Mouse (Mus musculus) heart, postnatal 36 days (tissue): ENCODE data around the gene Agbl2. TPM values are rescaled to one million over a fixed set of nuclear protein-coding genes. Genes with fewer than 3 reads are reported as not detected.

Experiments used
- DNase-seq, 2 experiments: peaks; one replicate each; pipeline ENCODE4 v3.0.0; 2021 to 2022
- intact Hi-C: fragments of 180-260 bp; cut with DNase I; formaldehyde crosslinking; loops from one replicate; pipeline ENCODE4 v1.15.1; 2025
- total RNA-seq, 2 experiments: library from RNA; stranded (reverse); gene quantifications; 2 replicates each; pipeline ENCODE4 v1.2.3; 2021

Agbl2 gene
- total RNA-seq, 2 experiments from 2014 or later = 1.00 to 1.0 TPM

DNA sequence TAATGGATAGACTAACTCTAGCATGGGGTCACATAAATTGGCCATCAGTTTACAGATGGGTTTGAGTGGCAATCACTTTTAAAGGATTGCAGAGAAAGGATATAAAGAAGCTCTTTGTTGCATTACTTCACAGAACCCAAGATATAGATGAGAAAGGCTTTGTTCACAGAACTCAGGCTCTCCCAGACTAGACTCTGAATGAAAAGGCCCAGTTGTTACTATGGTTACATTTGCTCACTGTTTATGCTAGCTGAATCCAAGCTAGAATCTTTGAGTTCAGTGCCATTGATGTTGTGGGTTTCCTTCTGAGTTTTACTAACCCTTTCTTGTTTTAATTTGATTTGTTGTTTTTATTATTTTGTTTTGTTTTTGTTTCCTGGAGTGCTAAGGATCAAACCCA lies 81.7 kb downstream of the Agbl2 start:
- intact Hi-C loops = no loop called here
- DNase-seq = no peak

DNA sequence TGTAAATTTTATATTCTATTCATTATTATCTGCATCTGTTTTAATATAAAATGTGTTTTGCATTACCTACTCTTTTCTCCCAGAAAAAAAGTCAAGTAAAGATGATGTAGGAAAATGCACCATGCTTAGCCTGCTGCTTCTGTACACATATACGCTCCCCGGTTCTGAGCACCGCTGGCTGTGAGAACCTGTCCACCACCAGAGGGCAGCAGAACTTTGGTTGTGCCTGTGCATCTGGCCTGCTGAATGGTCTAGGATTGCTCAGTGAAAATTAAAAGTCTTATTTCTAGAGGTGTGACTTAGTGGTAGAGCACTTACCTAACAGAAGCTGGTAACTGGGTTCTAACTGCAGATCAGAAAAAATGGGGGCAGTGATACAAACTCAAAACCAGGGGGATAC lies 84.0 kb downstream of the Agbl2 start:
- peak; percentile 82 for DNase-seq
- intact Hi-C loops = loop anchor here (1.0 kb wide), 2 partner anchors 195 to 235 kb away; no protein-coding TSS in a partner anchor

DNA sequence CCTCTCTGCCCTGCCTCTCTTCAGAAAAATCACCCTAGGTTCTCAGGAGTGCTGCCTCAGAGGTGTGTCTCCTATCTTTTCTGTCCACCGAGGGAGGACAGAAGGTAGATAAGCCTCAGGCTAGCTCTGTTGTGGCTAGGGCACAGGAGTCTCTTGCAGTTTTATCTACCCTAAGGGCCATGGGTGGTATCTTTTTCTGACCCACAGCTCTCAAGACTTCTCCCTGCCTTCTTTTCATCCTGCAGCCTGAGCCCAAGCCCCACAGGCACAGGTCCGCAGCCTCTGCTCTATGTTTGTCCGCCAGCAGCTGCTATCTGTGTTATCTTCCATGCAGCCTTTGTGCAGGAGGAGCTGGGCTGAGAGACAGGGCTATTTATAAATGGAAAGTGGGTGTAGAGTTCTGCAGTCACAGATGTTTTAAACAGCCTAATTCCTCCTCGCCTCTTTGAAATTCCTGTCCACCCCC lies 87.6 kb downstream of the Agbl2 start:
- intact Hi-C loops = loop anchor here (2.0 kb wide), 1 partner anchor 47 kb away; no protein-coding TSS in a partner anchor
- DNase-seq = peak; percentile 16 to 33

DNA sequence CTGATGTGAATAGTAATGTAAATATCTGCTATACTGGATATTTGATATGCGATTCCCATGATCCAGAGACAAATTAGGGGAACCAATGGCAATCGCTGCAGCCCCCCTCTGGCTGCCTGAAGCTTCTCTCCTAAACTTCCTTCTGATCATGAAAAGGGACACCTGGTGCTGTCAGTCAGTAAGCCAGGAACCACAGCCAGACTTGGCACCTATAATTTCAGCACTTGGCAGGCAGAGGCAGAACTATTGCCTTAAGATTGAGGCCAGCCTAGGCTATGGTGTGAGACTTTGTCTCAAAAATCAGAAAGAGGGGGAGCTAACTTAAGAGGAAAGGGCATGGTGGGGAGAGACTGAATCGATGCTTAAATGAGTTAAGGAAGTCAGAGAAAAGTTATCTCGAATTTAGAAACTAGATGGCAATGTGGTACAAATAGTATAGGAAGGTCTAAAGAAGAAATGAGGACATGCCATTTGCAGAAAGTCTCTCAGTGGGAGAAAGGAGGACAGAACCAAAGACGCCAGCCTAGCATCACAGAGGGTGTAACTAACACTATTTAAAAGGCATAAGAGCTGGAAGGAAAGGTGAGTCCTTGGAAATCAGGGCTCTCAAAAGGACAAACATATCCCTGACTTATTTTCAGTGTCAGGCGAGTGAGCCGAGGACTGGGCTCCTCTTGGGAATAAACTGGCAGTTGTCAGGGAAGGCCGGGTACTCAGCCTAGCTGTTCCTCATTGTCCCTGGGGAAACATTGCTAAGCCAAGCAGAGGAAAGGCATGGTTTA lies 88.8 kb downstream of the Agbl2 start:
- DNase-seq = no peak
- intact Hi-C loops = loop anchor here (2.0 kb wide), 1 partner anchor 45 kb away; no protein-coding TSS in a partner anchor

DNA sequence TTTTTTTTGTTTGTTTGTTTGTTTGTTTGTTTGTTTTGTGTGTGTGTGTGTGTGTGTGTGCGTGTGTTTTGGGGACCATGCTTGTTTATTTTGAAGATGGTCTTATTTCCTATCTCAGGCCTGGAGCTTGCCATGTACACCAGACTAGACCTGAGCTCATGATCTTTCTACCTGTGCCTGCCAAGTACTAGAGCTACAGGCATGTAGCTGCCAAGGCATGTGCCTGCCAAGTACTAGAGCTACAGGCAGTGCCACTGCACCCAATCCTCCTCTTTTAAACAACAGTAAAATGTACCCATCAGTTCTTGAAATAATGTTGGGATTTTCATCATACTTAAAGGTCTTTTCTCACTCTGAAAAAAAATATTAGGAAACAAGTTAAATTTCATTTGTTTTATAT lies 91.5 kb downstream of the Agbl2 start:
- intact Hi-C loops = no loop called here
- DNase-seq = no peak

DNA sequence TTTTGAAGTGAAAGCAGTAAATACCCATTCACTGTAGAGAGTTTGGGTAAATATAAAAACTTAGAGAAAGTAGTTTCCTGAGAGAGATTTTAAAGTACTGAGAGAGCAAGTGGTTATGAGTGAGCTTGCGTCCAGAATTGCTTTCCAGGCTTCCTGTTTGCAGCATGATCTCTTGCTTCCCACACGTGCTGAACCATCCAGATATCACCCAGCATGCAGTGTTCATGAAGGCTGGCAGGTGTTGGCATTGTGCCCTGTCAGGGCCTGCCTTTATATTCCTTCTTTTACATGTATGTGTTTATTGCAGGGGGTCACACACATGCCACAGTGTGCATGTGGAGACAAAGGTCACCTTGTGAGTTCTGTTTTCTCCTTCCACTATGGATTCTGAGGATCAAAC lies 92.7 kb downstream of the Agbl2 start:
- DNase-seq = no peak
- intact Hi-C loops = no loop called here

DNA sequence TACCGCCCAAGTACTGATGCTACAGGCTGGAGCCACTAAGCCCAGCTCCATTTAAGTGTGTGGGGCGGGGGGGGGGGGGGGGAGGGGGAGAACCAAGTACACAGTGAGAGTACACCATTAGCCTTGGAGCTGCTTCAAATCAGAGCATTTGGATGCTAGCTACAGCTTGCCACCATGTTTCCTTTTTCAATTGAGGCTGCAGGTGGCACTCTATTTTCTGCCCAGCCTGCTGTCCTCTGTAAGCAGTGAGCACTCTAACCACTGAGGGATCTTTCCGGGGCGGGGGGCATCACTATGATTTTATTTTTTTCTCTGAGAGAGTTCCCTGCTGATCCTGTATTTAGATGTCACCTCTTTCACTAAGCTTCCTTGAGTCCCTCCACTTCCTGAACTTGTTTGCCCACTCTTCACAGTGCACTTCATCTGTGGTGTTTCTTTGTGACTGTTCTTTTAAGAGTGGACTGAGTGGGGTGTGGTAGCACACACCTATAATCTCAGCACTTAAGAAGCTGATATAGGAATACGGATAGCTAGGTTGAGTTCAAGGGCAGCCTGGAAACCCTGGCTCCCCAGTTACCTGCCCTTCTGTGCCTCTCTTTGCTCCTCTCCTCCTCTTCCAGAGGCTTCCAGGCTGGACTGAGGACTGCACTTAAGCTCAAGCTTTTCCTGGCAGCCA lies 95.2 kb downstream of the Agbl2 start:
- no peak for DNase-seq
- intact Hi-C loops = no loop called here

DNA sequence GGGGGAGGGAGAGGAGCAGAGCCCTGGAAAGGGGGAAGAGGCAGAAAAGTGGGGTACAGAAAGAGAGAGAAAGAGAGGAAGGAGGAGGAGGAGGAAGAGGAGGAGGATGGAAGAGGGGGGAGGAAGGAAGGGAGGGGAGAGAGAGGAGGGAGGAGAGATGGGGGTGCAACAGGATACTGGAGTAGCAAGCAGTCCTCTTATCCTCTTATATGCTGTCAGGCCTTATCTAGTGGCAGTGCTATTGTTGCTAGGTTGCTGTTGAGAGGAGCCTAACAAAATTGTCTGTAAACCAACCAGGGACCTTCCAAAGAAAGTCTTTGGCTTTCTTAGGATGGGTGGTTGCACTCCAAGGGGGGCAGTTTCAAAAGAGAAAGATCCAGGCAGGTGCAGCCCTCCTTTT lies 96.9 kb downstream of the Agbl2 start:
- intact Hi-C loops = no loop called here
- DNase-seq = no peak

DNA sequence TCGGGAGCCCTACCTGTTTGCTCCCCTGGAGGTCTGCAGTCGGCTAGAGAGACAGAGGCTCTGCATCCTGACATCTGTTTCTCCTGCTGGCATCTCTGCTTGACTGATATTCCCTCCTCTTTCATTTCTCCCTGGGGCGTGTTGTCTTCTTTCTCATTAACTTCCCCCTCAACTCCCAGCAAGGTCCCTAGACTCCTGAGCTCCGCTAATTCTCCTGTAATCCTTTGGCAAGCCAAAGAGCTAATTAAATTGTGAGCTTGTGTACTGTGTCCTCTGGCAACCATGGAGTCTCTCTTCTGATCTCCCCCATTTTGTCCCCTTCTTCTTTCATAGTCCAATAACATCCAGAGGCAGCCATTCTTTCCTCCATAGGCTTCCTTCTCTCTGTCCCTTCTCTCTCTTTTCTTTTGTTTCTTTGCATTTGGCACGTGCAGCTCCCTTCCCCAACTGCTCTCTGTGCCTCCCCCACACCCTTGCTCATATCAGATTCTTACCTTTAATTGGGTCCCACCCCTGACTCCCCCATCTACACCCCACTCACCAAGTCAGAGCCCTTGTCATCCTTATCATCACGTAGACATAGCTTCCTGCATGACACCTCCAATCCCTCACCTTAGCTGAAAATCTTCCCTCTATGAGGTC lies 97.7 kb downstream of the Agbl2 start:
- DNase-seq = no peak
- intact Hi-C loops = no loop called here

DNA sequence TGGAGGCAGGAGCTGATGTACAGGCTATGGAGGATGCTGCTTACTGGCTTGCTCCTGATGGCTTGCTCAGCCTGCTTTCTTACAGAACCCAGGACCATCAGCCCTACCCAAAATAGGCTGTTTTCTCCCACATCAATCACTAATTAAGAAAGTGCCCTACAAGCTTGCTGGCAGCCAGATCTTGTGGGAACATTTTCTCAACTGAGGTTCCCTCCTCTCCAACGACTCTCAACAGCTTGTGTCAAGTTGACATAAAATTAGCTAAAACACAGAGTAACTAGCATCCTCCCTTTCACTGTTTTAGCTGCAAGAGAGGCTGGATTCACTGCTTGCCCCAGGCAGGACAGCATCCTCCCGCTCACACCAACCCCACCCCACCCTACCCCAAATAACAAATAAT lies 99.3 kb downstream of the Agbl2 start:
- no peak for DNase-seq
- intact Hi-C loops = no loop called here

Other genes with a start within 250 kb of the Agbl2 start
- 10 to 100 TPM in 1 of 2 experiments, 1 to 10 TPM in 1; 8.3 to 10.5 TPM for gene Ptprj, start 202.1 kb upstream of the Agbl2 start, total RNA-seq
- gene Nup160, start 105.5 kb upstream of the Agbl2 start, total RNA-seq = 10 to 100 TPM in 1 of 2 experiments, 1 to 10 TPM in 1; 7.6 to 13.7 TPM
- gene Fnbp4, start 37.4 kb upstream of the Agbl2 start, total RNA-seq = 10 to 100 TPM; 13.4 to 16.5 TPM
- 100 to 1,000 TPM; 194 to 211 TPM for gene Mtch2, start 64.4 kb downstream of the Agbl2 start, total RNA-seq
- 1 to 10 TPM; 2.6 to 5.1 TPM for gene C1qtnf4, start 103.1 kb downstream of the Agbl2 start, total RNA-seq
- 10 to 100 TPM; 22.1 to 23.8 TPM for gene Kbtbd4, start 122.0 kb downstream of the Agbl2 start, total RNA-seq
- 100 to 1,000 TPM; 797 to 891 TPM for gene Ndufs3, start 122.1 kb downstream of the Agbl2 start, total RNA-seq
- 10 to 100 TPM; 72.6 to 75.3 TPM for gene Celf1, start 157.7 kb downstream of the Agbl2 start, total RNA-seq